Mouse (Mus musculus) liver, postnatal 0 days (tissue): Measurements from ENCODE around the gene Rapgef1.

Source experiments
- CTCF ChIP-seq: sonication (generic); IDR thresholded peaks from 2 replicates; pipeline ENCODE4 v1.5.1; 2016; ENCODE audit warnings: antibody characterized with exemption, low read depth
- EP300 ChIP-seq: IDR thresholded peaks from 2 replicates; pipeline ENCODE4 v1.6.1; 2016; ENCODE audit warnings: antibody characterized with exemption, low read depth, mild to moderate bottlenecking

DNA sequence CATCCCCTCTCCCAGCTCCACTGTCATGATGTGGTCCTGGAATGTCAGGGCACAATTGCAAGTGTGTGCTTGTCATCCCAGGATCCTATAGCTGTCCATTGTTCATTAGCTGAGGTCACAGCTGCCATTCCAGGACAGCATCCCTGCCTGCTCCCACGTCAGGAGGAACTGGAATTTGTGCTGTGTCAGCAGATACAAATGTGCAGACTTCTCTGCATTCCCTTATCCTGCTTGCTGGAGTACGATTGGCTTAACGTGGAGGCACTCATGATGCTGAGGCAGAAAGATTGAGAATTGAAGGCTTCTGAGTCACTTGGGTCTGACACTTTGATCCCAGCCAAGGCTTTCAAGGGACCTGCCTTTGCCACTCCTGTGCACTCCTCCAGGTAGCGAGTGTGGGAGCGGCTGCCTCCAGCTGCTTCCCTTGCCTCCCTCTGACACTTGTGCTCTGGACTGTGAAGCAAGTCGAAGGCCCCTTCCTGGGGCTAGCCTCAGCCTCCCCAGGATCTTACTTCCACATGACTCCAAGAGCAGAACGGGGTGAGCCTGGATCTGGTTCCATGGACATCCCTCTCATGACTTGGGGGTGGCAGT lies 76.8 kb downstream of the Rapgef1 start:
- TF ChIP-seq CTCF = no peak
- no peak for TF ChIP-seq EP300
